Mouse (Mus musculus) stomach, postnatal 0 days (tissue): ENCODE measurements around the gene Ly6g6e.

Source experiments
- CTCF ChIP-seq: IDR thresholded peaks from 2 replicates; pipeline ENCODE4 v1.5.1; 2016; ENCODE audit warnings: antibody characterized with exemption, low read depth, mild to moderate bottlenecking, moderate library complexity
- EP300 ChIP-seq: optimal IDR thresholded peaks from 2 replicates; pipeline ENCODE3; 2016; ENCODE audit warnings: antibody characterized with exemption

DNA sequence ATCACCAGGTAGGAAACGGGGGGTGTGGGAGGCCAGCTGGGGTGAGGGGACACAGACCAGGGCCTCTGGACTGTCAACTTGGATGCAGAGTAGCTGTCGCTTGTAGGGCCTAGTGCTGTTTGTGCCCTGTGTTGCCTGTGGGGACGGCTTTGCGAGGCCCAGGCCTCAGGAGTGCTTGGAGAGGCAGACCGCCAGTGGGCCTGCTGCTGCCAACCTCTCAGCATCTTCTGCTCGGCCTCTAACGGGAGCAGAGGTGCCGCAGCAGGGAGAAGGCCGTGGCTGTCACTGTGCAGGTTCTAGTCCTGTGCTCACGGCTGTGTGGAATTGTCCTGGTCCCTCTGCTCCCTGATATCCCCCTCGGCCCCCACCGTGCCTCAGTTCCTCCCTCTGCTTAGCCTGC, 19.9 kb downstream of the Ly6g6e start:
- TF ChIP-seq CTCF (no peak), EP300 (no peak)
